Comparison of ENCODE assay signal across 16 mouse cellular contexts in genomic region chr13:35226142-35226829, GRCm38 (mm10).
"Had no signal": no experiment of that assay in that cellular context is flagged by ENCODE, and none has a peak within 500 bp of the region (broad histone marks: within the 10 kb centered on the region; RNA-seq: fewer than 3 reads in every experiment).

No protein-coding gene starts in this region.

- H3K36me3 ChIP-seq: limb, embryonic 12.5 days; liver, embryonic 13.5 days; lung, embryonic 15.5 days; midbrain, embryonic 12.5 days; neural tube, embryonic 13.5 days had no signal

- H3K9me3 ChIP-seq: limb, embryonic 12.5 days; liver, embryonic 13.5 days; lung, embryonic 15.5 days; midbrain, embryonic 12.5 days; neural tube, embryonic 13.5 days had no signal

- H3K4me1 ChIP-seq: limb, embryonic 12.5 days; liver, embryonic 13.5 days; lung, embryonic 15.5 days; midbrain, embryonic 12.5 days; neural tube, embryonic 13.5 days had no signal

- DNase-seq: kidney, postnatal 10 days; kidney, postnatal 4 days; liver; liver, embryonic 13.5 days; liver, postnatal 0 days; lung, postnatal 14 days; thymus, adult 18-20 months; thymus, postnatal 14 days had no signal

- H3K27me3 ChIP-seq: limb, embryonic 12.5 days; liver, embryonic 13.5 days; lung, embryonic 15.5 days; midbrain, embryonic 12.5 days; neural tube, embryonic 13.5 days had no signal

- ATAC-seq: liver, postnatal 0 days; midbrain, embryonic 16.5 days had no signal

- H3K4me3 ChIP-seq: layer of hippocampus, adult 2 months; limb, embryonic 12.5 days; liver, embryonic 13.5 days; lung, embryonic 15.5 days; midbrain, embryonic 12.5 days; neural tube, embryonic 13.5 days had no signal

- H3K4me2 ChIP-seq: limb, embryonic 12.5 days; liver, embryonic 13.5 days; lung, embryonic 15.5 days; midbrain, embryonic 12.5 days; neural tube, embryonic 13.5 days had no signal

- H3K27ac ChIP-seq: layer of hippocampus, adult 2 months; limb, embryonic 12.5 days; liver, embryonic 13.5 days; lung, embryonic 15.5 days; macrophage; midbrain, embryonic 12.5 days; neural tube, embryonic 13.5 days; stomach, postnatal 0 days had no signal

- H3K9ac ChIP-seq: limb, embryonic 12.5 days; liver, embryonic 13.5 days; liver, postnatal 0 days; lung, embryonic 15.5 days; midbrain, embryonic 12.5 days; neural tube, embryonic 13.5 days had no signal
